In the genomic region with DNA sequence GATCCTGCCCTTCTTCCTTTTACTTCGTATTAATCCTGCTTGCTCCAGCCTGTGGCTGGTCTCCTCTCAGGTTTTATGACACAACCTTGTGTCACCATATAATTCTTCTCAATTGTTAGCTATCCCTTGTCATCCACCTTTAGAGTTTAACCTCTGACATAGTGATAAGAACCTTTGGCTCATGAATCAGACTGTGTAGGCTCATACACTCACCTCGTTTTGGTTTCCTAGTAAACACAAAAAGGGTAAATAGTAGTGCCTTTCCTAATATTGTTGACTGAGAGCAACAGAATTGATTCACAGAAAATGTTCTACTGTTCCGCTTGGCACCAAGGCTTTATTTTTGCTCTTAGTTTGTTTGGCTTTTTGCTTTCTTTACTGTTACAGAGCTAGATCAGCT, we compare ENCODE assay signal across 28 mouse cellular contexts.
"Had no signal": no experiment of that assay in that cellular context is flagged by ENCODE, and none has a peak within 500 bp of the region (broad histone marks: within the 10 kb centered on the region; RNA-seq: fewer than 3 reads in every experiment).

No protein-coding gene starts in this region.

- H3K36me3 ChIP-seq: embryonic facial prominence, embryonic 10.5 days; embryonic facial prominence, embryonic 12.5 days; embryonic facial prominence, embryonic 13.5 days; embryonic facial prominence, embryonic 15.5 days; forebrain, embryonic 10.5 days; forebrain, embryonic 12.5 days; forebrain, embryonic 15.5 days had no signal

- H3K4me2 ChIP-seq: embryonic facial prominence, embryonic 12.5 days; embryonic facial prominence, embryonic 13.5 days; embryonic facial prominence, embryonic 15.5 days; forebrain, embryonic 12.5 days; forebrain, embryonic 13.5 days; forebrain, embryonic 15.5 days had no signal

- H3K27ac ChIP-seq: embryonic facial prominence, embryonic 10.5 days; embryonic facial prominence, embryonic 12.5 days; embryonic facial prominence, embryonic 13.5 days; embryonic facial prominence, embryonic 15.5 days; forebrain, embryonic 10.5 days; forebrain, embryonic 12.5 days; forebrain, embryonic 13.5 days; forebrain, embryonic 15.5 days; gastrocnemius, adult 2 months had no signal

- H3K27me3 ChIP-seq: embryonic facial prominence, embryonic 12.5 days; forebrain, embryonic 13.5 days; forebrain, embryonic 15.5 days had no signal

- H3K9me3 ChIP-seq: embryonic facial prominence, embryonic 10.5 days; embryonic facial prominence, embryonic 12.5 days; embryonic facial prominence, embryonic 13.5 days; embryonic facial prominence, embryonic 15.5 days; forebrain, embryonic 10.5 days; forebrain, embryonic 12.5 days; forebrain, embryonic 13.5 days; forebrain, embryonic 15.5 days had no signal

- ATAC-seq: forebrain, embryonic 13.5 days; forebrain, embryonic 14.5 days; forebrain, embryonic 15.5 days; forebrain, embryonic 16.5 days; forebrain, postnatal 0 days had no signal

- H3K4me1 ChIP-seq: embryonic facial prominence, embryonic 10.5 days; embryonic facial prominence, embryonic 12.5 days; embryonic facial prominence, embryonic 13.5 days; embryonic facial prominence, embryonic 15.5 days; forebrain, embryonic 15.5 days had no signal

- DNase-seq: cerebellum, adult 2 months; cerebellum, adult 8-10 months; cerebellum, adult 9-10 months; cerebellum, adult 9-11 months; cerebellum, postnatal 10 days; cerebellum, postnatal 14 days; cerebellum, postnatal 25 days; cerebellum, postnatal 36 days; embryo, embryonic 11 days; forebrain, postnatal 0 days; gastrocnemius, adult 2 months; gastrocnemius, postnatal 10 days; gastrocnemius, postnatal 14 days; gastrocnemius, postnatal 25 days; gastrocnemius, postnatal 36 days; heart, adult 11 months; heart, adult 18-20 months had no signal

- H3K4me3 ChIP-seq: embryonic facial prominence, embryonic 10.5 days; embryonic facial prominence, embryonic 12.5 days; embryonic facial prominence, embryonic 13.5 days; embryonic facial prominence, embryonic 15.5 days; erythroblast, embryonic 14.5 days; forebrain, embryonic 10.5 days; forebrain, embryonic 12.5 days; forebrain, embryonic 13.5 days; forebrain, embryonic 15.5 days; gastrocnemius, adult 2 months had no signal

- H3K9ac ChIP-seq: embryonic facial prominence, embryonic 12.5 days; embryonic facial prominence, embryonic 13.5 days; embryonic facial prominence, embryonic 15.5 days; forebrain, embryonic 12.5 days; forebrain, embryonic 13.5 days; forebrain, embryonic 15.5 days; forebrain, postnatal 0 days had no signal
